Mouse (Mus musculus) cerebellum, adult 8-10 months (tissue): ENCODE data around the gene Nfia.

Experiments used
- DNase-seq: peaks from one replicate; pipeline ENCODE4 v3.0.0; 2022

The Nfia gene

DNA sequence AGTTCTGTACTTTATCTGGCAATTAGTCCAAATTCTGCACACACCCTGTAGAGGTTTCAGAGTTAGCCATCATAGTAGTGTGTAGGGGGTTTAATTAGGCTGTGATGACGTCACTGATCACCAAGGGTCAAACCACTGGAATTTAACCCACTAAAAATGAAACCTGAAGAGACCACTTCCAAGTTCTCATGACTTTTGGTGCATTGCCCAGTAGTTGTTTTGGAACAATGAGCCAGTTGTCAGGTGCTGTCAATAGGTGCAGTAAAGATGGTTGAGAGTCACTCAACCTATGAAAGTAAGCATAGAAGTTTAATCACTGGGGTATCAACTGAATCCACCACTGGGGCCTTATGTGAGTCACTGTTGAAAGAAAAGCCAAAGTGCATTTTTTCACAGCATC is 191.4 kb downstream of the Nfia start:
- DNase-seq = no peak

DNA sequence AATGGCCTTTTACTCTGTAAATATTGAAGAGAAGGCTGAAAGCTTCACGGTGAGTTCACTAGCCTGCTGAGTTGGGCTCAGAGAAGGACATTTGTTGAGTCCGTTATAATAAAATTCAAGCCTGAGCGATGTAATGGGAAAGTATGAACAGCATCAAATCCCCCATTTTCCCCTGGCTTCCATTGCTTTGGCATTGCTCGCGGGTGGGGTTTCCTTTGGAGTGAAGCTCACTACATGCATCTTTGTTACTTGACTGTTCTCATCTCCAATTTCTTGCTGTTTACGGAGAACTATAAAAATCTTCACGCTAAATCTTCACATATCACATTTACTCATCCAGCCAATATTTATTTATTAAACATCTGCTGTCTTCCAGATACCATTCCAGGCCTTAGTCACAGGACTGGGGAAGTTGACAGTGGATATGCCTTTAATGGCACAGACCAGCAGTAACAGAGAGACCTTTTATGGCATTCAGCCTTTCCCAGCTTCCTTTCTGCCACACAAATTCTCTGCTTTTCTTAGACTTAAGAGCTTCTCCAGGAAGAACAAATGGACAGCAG is 196.3 kb downstream of the Nfia start:
- no peak for DNase-seq

DNA sequence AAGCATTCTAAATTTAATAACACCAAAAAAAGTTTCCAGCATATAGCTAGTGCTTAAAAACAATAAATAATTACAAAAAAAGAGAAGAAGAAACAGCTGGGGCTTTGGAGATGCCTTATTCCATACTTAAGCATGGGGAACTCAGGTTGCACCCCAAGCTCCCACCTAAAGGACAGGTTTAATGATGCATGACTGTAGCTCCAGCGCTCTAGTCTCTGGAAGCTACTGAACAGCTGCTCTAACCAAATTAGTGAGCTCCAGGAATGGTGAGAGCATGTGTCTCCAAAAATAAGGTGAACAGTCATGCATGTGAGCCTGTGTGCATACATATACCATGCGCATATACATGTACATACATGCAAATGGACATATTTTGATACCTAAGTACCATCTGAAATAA is 200.5 kb downstream of the Nfia start:
- DNase-seq = no peak

DNA sequence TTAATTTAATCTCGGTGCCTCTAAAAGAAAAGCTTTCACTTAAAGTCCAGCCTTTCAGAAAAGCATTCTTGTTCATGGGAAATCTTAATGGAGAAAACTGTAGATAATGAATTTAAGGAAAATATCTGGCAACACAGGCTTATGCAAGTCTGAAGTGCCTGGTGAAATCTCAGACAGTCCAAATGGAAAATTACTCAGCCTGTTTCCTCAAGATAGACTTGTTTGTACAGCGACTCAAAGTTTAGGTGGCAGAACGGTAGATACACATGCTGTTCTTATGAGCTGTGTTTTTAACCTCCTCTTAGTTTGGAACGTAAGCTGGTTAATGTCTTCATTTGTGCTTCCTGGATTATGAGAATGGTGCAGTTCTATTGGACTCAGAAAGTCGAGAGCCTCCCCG is 201.5 kb downstream of the Nfia start:
- no peak for DNase-seq

DNA sequence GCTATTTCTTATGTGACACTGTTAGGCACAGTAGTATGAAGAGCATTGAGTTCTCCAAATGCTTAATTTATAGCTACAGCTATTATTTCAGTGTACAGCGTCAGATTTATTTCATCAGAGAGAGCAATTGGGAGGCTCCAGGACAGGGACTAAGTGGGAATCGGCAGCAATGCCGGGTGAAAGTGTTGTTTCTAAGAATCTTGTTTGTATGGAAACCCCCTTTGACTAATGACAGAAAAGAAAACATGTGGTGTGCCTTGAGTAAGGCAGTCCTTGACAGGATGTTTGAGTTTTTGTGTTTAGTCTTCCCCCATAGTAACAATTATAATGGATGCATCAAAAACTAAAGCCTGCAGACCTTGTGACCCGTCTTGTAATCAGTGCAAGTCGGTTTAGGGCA is 204.4 kb downstream of the Nfia start:
- DNase-seq = no peak

DNA sequence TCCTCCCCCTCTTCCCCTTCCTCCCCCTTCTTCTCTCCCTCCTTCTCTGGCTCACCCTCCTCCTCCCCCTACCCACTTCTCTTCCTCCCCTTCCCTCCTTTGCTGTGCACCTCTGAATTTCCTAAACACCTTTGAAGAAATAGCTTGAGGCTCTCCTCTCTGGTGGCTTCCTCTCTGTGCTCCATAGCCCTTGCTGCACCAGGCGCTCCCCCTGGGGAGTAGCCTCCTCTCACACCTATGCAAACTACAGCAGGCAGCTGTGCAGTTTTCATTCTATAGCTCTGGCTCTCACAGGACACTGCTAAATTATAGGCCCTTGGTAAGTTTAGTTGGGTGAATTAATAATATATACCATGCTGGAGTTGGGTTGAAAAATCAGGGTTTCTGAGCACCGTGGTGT is 211.8 kb downstream of the Nfia start:
- DNase-seq = no peak

DNA sequence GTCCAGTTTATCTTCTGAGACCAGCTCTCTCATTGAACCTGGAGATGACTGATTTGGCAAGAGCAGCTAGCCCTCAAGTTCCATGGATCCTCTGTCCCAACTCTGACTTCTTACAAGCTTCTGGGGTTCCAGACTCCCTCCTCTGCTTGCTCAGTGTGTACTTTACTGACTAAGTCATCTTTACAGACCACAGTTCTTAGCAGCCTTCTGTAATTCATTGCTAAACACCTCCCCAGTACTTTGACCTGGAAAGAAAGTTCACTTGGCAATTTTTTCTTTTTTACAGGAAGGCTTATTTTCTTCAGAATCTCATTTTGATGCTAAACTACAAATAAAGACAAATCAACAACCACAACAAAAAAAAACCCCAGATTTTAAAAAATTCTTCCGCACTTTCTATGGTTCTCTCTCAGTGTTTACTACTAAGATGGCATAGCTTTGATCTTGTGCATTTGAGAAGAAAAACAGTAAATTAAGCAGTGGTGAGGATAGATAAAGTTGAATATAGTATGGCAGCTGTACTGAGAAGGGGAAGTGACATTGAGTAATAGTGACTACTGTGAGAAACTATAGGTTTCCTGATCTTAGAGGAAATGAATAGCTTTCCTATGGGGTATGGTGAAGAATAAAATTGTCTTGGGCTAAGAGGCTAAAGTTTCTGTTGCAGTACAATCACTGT is 213.7 kb downstream of the Nfia start:
- no peak for DNase-seq

DNA sequence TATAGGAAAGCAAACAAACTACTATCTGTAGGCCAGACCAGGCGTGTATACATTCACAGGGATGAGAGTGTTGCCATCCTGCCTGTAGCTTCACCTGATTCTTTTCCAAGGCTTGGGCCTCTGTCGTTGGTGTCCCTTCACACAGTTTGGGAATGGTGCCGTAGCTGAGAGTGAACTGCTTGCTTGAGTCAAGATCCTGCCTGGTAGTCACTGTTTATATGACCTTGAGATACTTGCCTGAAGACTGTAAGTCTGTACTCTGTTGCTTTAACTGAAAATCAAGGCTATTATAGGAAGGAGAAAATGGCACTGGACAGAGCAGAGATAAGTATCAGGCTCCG is 214.2 kb downstream of the Nfia start:
- DNase-seq = no peak

DNA sequence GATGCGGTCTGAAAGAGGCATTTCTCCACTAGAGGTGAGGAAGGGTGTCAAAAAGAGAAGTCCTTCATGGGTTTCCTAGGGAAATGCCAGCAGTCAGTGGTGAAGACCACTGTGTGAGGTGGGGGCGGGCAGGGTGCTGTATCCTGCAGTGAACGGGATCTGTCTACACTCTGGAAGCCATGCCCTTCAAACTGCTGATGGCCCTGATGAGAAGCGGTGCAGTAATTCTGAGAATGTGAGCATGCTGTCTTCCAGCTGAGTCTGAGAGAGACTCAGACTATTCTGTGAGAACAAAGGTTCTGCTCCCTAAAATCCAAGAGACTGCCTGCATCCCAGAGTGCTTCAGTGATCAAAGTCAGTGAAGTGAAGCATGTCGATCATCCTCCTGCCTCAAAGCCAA is 216.2 kb downstream of the Nfia start:
- no peak for DNase-seq

DNA sequence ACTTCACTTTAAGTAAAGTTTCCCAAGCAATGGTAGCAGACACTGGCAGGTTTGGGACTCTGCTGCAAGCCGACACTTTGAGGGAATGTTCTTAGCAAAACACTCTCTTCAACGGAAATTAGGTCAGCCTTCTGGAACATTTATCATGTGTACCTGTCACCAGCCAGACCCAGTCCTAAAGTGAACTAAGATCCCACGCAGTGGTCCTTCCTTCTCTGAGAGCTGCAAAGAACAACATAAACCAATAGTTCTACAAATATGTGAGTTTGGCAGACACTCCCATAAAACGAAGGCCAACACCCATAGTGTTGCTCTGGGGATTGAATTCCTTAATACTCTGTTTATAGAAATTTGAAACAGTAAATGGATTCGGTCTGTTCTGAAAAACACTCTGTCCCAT is 217.9 kb downstream of the Nfia start:
- no peak for DNase-seq

DNA sequence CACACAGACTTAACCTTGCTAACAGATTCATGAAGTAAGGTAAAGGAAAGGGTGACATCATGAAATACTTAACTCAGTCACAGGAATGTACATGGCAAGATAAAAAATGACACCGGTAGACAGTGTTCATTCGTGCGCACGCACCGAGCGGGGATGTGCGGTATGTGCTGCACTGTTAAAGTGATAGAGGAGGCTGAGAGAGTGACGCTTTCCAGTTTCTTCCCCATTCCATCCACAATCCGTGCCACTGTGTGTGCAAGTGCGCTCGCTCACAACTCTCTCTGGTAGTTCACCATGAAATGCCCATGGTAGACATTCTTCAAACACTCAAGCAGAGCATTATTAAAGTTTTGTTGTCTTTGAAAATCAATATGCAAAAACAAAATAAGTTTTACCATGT is 218.9 kb downstream of the Nfia start:
- DNase-seq = no peak

DNA sequence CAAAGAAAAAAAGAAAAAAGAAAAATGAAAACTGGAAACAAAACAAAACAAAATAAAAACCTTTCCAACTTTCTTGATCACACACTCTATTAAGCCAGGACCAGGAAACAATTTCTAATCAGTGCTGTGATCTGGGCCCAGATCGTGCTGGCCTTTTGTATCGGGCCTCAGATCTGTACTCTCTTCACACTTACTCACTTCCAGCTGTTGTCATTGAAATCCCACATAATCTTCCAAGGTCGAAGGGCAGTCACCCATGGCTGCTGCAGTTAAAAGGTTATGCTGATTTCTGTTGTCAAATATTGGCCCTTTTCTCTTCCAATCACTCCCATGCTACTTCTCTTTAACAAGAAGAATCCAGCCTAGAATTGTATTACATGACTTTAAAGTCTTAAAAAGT is 219.3 kb downstream of the Nfia start:
- DNase-seq = no peak

DNA sequence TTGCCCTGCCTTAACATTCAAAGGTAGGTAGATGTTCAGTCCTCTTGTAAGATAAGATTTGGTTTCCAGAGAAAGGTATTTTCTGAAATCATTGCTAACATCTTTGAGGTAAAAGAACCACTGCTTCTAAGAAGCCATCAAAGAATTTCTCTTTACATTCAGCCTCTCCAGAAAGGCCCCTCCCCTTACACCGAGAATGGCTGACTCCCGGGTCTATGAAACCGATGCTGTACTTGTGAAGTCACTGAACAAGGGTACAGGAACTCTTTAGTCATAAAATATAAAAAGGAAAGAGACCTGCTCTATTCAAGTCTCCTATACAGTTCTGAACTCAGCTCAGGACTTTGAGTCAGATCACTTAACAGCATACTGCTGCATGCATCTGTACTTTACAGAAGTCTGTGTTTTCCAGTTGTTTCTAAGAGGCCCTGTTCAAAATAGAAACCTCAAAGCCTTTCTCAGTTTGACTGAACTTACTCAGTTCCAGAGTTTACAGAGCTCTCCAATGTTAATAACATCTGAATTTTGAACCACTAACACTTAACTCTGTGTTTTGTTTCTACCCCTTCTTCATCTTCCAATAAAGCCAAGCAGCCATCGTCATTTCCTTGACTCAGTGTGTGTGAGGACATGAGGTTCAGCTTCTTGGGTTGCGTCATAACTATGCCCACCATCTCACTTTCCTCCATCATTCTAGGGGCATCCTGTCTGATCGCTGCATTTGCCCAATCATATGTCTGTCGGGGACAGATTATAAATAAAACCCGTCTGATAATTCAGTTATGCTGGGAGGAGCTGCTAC is 223.6 kb downstream of the Nfia start:
- no peak for DNase-seq

DNA sequence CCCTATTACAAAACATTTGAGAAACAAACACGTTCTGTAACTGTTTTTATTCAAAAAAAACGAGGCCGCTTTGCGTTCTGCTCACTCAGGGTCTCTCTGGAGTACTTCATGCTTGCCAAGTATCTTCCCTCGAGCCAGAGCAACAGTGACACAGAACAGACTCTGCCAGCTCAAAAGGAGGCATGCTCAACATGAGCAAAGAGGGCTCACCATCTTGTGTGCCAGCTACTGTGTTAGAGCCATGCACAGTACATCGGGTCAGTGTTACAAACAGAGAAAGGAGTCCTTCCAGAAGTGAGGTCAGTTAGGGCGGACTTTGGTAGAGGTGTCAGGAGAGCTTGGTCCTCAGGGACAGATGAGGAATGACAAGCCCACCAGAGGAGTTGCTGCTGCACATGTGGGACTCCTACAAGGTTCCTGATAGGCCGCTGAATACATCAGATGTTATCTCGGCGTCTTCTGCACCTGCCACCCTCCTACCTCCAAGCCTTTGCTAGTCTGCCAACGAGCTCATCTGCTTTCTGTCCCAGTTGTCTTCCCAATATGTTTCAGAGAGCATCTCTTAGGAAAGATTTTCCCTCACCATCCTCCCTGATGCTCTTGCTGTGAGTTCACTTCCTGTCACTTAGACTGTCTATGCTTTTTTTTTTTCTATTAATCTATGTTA is 224.8 kb downstream of the Nfia start:
- DNase-seq = peak; percentile 27

DNA sequence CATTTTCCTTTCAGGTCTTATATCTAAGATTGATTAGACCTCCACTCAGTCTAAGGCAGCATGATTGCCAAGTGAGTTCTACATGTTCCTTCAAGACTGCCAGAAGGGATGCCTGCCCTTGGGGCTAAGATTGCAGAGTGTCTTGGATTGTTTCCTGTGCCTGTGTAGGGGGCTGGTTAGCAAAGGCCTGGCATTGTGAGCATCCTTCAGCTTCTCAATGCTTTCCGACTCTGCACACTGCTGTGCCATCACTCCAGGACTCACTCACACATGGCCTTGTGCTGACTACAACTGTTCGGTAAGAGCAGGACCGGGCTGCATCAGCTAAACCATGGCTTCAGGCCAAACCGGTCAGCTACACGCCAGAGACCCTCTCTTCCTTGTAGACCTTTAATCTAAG is 229.7 kb downstream of the Nfia start:
- no peak for DNase-seq

DNA sequence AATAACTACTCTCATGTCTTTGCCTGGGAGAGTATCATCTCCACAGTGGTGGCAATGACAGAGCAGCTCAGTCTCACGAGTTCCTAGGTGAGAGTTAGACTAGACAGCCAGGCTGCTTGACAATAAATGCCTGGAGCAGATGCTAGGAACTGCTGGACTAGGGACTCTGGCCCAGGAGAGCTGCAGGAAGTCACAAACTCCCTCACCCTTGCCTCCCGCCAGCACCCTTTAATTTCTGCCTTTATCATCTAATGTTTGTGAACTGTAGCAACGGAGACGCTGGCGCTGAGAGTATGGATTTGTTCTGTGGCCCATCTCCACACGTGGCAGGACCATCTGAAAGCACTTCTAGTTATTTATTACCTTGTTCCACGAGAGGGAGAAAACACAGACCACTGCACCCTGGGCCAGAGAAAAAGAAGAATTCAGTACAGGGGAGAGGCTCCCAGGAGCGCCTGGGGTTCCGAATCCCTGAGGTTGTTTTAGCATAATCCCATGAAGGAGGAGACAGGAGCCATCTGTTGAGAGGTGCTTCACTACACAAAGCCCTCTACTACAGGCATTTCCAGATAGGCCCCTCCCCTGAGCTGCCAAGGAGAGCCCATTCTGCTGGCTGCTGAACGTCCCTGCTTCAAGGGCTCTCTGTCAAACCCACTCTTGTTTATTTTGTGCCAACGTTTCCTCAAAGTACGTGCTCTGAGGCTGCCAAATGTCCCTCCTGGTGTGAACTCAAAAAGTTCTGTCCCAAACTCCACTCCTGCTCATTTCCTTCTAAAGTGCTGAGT is 231.0 kb downstream of the Nfia start:
- no peak for DNase-seq

DNA sequence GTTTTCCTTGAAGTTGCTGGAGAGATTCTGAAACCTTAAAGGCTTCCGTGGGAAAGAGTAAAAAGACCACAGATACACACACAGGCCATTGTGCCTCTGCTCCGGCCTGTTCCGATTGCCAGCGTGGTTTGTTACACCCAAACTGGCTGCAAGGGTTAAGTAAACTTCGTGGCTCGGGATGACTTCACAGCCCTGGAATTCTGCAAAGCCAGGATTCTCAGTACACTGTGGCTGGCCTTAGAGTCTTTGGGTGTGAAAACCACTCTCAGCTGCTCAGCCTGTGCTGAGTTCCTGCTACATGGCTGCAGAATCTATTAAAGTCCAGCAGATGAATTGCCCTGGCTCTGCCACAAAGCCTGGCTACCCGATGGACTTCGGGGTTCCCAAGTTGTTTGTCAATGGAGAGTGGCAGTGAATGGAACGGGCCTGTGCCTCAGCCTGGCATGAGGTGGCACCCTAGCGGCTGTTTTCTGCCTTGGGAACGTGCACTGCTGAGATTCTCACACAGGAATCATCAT is 231.6 kb downstream of the Nfia start:
- peak; percentile 28 for DNase-seq

DNA sequence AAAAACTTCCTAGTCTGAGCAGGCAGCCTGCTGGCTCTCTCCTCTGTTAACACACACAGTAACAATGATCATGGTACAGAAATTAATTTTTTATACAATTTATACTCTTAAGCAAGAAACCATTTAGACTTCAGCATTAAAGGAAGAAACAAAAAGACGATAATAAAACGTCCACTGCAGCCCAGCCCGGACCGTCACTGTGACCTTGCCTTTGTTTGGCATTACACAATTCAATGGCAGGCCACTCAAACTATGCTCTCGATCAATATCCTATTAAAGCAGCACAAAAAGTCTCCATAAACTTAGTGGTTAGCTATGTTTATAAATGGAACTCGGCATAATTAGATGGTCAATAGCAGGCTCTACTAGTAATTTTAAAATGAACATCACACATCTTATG is 232.5 kb downstream of the Nfia start:
- DNase-seq = no peak

DNA sequence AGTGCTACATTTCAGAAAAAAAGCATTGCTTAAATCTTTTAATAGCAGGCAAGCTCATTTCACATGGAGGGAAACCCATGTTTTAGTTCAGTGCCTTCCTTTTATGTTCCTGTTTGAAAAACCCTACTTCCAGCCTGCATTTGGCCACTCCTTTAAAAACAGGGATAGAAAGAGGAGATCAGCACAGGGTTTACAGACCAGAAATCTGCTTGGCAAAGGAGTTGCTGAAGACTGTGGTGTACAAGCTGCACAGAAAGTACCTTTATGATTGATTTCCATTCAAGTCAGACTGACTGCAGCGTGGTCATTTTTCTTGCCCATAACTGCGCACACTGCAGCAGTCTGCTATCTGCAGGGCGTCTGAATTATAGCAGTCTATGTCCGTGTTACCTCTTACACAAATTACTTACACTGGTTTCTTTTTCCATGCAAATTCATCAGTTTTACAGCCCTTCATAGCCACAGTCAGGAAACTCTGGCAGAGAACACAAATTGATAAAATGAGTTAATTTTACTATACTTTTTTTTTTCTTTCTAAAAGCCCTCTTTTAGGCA is 236.4 kb downstream of the Nfia start:
- no peak for DNase-seq

DNA sequence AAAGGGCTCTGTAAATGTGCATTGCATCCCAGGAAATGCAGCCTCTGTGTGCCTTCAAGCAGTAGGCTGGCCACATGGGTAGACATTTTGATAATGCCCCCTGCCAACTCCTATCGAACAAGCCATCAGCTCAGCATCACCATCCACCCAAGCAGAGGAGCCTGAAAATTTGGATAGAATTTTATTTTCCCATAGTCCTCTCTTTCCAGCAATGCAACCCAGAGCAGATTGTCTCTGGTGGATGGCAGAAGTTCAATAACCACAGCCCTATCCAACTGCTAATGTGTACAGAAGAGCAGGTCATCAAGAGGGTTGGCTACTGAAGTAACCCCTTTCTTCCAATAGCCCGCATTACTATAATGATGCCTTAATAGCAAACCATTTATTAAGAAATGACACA is 237.4 kb downstream of the Nfia start:
- DNase-seq = no peak

DNA sequence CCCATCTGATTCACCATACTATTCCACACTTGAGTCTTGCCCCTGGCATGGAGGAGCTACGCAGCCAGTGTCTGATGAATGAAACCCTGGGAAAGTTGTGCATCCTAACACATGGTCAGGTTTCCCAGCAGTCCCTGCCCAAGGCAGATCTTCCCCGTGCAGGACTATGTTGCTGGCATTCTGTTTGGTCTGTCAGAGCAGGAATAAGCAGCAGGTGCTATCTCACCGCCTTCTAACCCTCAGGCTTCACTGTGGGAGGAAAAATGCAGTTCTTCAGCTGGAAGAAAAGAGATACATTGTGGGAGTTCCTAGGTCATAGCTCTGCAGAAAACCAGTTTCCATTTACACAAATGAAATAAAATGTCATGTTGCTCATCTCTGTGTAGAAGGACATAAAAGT is 247.3 kb downstream of the Nfia start:
- no peak for DNase-seq

DNA sequence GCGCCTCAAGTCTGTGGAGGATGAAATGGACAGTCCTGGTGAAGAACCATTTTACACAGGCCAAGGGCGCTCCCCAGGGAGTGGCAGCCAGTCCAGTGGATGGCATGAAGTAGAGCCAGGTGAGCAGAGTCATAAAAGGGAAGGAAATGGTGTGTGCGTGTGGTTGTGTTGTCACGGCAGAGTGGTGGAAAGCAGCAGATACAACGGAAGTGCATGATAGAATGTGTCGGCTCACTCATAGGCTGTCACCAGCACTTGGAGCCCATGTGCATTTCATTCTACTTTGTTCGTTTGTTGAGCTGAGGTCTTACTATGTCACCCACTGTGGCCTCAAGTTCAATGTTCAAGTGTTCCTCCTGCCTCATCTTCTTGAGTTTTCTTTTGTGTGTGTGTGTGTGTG is 248.3 kb downstream of the Nfia start:
- no peak for DNase-seq
